Mouse (Mus musculus) lung, embryonic 14.5 days (tissue): ENCODE results near the gene Slc8b1. TPM values are rescaled to one million over a fixed set of nuclear protein-coding genes. Genes with fewer than 3 reads are reported as not detected.

ENCODE experiments used
- ATAC-seq: fragments of 200-750 bp; cut with Nextera tagmentation; 2 replicates; pipeline ENCODE4 v1.8.0; 2017; ENCODE audit warnings: mild to moderate bottlenecking, moderate TSS enrichment, moderate library complexity; ENCODE audit not compliant: insufficient read depth
- DNase-seq: peaks from one replicate; pipeline ENCODE4 v3.0.0-alpha.2; 2015
- H3K27ac ChIP-seq: fragments of 300-500 bp; sonication (generic); 2 replicates; pipeline ENCODE4 v1.5.1; 2014; ENCODE audit warnings: low read depth, mild to moderate bottlenecking, moderate library complexity
- H3K27me3 ChIP-seq: fragments of 300-500 bp; sonication (generic); 2 replicates; pipeline ENCODE4 v1.6.1; 2014; ENCODE audit warnings: low read length, control low read depth; ENCODE audit not compliant: insufficient read depth
- H3K36me3 ChIP-seq: fragments of 300-500 bp; sonication (generic); 2 replicates; pipeline ENCODE4 v1.6.1; 2014; ENCODE audit warnings: control low read depth; ENCODE audit not compliant: insufficient read depth
- H3K4me1 ChIP-seq: fragments of 300-500 bp; sonication (generic); 2 replicates; pipeline ENCODE4 v1.6.1; 2014; ENCODE audit warnings: antibody characterized with exemption, control low read depth; ENCODE audit not compliant: insufficient read depth
- H3K4me2 ChIP-seq: fragments of 300-500 bp; sonication (generic); 2 replicates; pipeline ENCODE4 v1.6.1; 2014; ENCODE audit warnings: mild to moderate bottlenecking
- H3K4me3 ChIP-seq: fragments of 300-500 bp; sonication (generic); 2 replicates; pipeline ENCODE4 v1.5.1; 2014; ENCODE audit warnings: low read depth, low read length
- H3K9ac ChIP-seq: fragments of 300-500 bp; sonication (generic); 2 replicates; pipeline ENCODE4 v1.6.1; 2014
- H3K9me3 ChIP-seq: fragments of 300-500 bp; sonication (generic); 2 replicates; pipeline ENCODE4 v1.6.1; 2016; ENCODE audit warnings: low read depth, low read length, control low read depth
- CTCF ChIP-seq: IDR thresholded peaks from 2 replicates; pipeline ENCODE4 v1.5.1; 2016; ENCODE audit warnings: antibody characterized with exemption, low read depth
- WGBS: fragments of 180-500 bp; shearing (Covaris S2); extraction: QIAGEN DNeasy Blood & Tissue Kit; methylation state at CpG from one replicate; pipeline ENCODE4 v1.1.7; 2014; 5-methylcytosine and 5-hydroxymethylcytosine counted together
- polyA plus RNA-seq: library from polyadenylated mRNA; unstranded; fragments of >200 nt; fragmentation: Nextera tagmentation; extraction: Ambion mirVana; gene quantifications from 2 replicates; pipeline ENCODE4 v1.2.1, GENCODE M21; 2014

Slc8b1 gene
- polyA plus RNA-seq, 1 experiment from 2014 or later, result 3.6 TPM

GRCm38 (mm10) chr5:120579898-120580626 is 69.1 kb downstream of the Slc8b1 start:
- DNase-seq (no peak), ATAC-seq (no peak)
- Histone ChIP-seq H3K4me1 (peaks cover 21% of the 10 kb centered on the region), H3K9me3 (no peaks in the 10 kb centered on the region), H3K27ac (no peak overlapping the region), H3K36me3 (peaks cover 37% of the 10 kb centered on the region), H3K4me2 (no peak overlapping the region), H3K4me3 (no peak overlapping the region), H3K9ac (no peak overlapping the region), H3K27me3 (no peaks in the 10 kb centered on the region)
- 90% methylated on average over 26 of the region's 26 CpGs for WGBS
- TF ChIP-seq CTCF, result no peak

- H3K36me3 ChIP-seq, result peaks cover 37% of the 10 kb centered on the region
- no peak for ATAC-seq
- 65% methylated on average over 9 of the region's 9 CpGs for WGBS
- H3K9me3 ChIP-seq, result no peaks in the 10 kb centered on the region
- no peak for TF ChIP-seq CTCF
- H3K27ac ChIP-seq, result no peak overlapping the region
- DNase-seq, result no peak
- H3K4me2 ChIP-seq, result no peak overlapping the region
- no peak overlapping the region for H3K9ac ChIP-seq
- peaks cover 19% of the 10 kb centered on the region for H3K4me1 ChIP-seq
- no peak overlapping the region for H3K4me3 ChIP-seq
- H3K27me3 ChIP-seq, result no peaks in the 10 kb centered on the region
Observed at GRCm38 (mm10) chr5:120582002-120582401, 71.0 kb downstream of the Slc8b1 start.

- no peaks in the 10 kb centered on the region for H3K27me3 ChIP-seq
- TF ChIP-seq CTCF, result no peak
- no peak overlapping the region for H3K4me3 ChIP-seq
- ATAC-seq (no peak), DNase-seq (no peak)
- H3K9me3 ChIP-seq, result no peaks in the 10 kb centered on the region
- no peak overlapping the region for H3K4me2 ChIP-seq
- WGBS, result 94% methylated on average over 4 of the region's 4 CpGs
- H3K27ac ChIP-seq, result no peak overlapping the region
- H3K9ac ChIP-seq, result no peak overlapping the region
- H3K36me3 ChIP-seq, result peaks cover 37% of the 10 kb centered on the region
- peaks cover 21% of the 10 kb centered on the region for H3K4me1 ChIP-seq
Observed at GRCm38 (mm10) chr5:120583511-120583910, 72.5 kb downstream of the Slc8b1 start.

Other genes with a start within 250 kb of the Slc8b1 start
- not detected in 2 replicates for gene Lhx5, start 79.5 kb upstream of the Slc8b1 start, polyA plus RNA-seq
- gene Sdsl, start 38.4 kb upstream of the Slc8b1 start, polyA plus RNA-seq, result 3.3 and 4.7 TPM in 2 replicates
- gene Sds, start 34.6 kb upstream of the Slc8b1 start, polyA plus RNA-seq, result not detected in 2 replicates
- gene Plbd2, start 7.5 kb upstream of the Slc8b1 start, polyA plus RNA-seq, result 46.3 and 49.6 TPM in 2 replicates
- gene Tpcn1, start 77.5 kb downstream of the Slc8b1 start, polyA plus RNA-seq, result 16.5 and 17.0 TPM in 2 replicates
- gene Iqcd, start 77.8 kb downstream of the Slc8b1 start, polyA plus RNA-seq, result 0.35 and 0.37 TPM in 2 replicates
- 7.2 and 9.5 TPM in 2 replicates for gene Rita1, start 101.4 kb downstream of the Slc8b1 start, polyA plus RNA-seq
- gene Ddx54, start 101.6 kb downstream of the Slc8b1 start, polyA plus RNA-seq, result 31.5 and 37.2 TPM in 2 replicates
- gene Cfap73, start 123.1 kb downstream of the Slc8b1 start, polyA plus RNA-seq, result not detected in 2 replicates
- 0.15 TPM in 1 of 2 replicates, not detected in the other for gene Rasal1, start 137.6 kb downstream of the Slc8b1 start, polyA plus RNA-seq
- 2.2 and 2.8 TPM in 2 replicates for gene Dtx1, start 200.8 kb downstream of the Slc8b1 start, polyA plus RNA-seq
- 0.28 and 0.57 TPM in 2 replicates for gene Oas2, start 238.7 kb downstream of the Slc8b1 start, polyA plus RNA-seq